Mouse (Mus musculus): ENCODE results near the gene Hes5.

Hes5 gene

DNA sequence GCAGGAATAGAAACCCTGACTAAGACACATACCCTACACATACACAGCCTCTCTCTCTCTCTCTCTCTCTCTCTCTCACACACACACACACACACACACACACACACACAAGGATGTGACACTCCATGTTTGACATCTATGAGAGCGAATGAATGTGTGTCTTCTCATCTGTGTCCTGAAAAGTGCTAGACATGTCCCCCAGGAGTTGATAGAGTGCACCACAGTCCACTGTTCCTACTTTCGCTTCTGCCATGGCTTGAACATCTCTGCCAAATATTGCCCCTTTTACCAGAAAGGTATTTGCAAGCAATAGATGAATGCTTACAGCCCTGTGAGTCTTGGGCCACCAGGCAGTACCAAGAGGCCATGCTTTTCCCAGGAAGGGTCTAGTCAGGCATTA is 20.6 kb upstream of the Hes5 start:
- in situ Hi-C loops (cut with MboI, MseI), result loop anchor here (10.0 to 25.0 kb wide), 2 partner anchors 305 to 1503 kb away; partner anchors contain the start of gene Faap20 (in 1 of the 2)

DNA sequence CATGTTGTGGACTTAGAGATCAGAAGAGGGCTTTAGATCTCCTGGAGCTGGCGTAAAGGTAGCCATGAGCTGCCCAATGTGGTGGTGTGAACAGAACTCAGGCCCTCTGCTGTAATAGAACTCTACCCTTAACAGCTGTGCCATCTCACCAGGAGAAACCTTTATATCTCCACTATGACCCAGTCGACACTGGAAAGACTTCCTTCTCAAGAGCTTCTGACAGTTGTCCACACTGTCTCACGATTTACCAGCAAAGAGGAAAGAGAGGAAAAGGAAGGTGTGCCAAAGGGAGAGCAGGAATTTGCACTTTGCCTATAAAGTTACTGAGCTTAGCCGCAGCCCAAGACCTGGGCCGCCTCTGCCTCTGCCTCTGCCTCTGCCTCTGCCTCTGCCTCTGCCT is 18.9 kb upstream of the Hes5 start:
- in situ Hi-C loops (cut with MboI, MseI), result loop anchor here (10.0 to 25.0 kb wide), 2 partner anchors 303 to 1505 kb away; partner anchors contain the start of gene Faap20 (in 1 of the 2)

DNA sequence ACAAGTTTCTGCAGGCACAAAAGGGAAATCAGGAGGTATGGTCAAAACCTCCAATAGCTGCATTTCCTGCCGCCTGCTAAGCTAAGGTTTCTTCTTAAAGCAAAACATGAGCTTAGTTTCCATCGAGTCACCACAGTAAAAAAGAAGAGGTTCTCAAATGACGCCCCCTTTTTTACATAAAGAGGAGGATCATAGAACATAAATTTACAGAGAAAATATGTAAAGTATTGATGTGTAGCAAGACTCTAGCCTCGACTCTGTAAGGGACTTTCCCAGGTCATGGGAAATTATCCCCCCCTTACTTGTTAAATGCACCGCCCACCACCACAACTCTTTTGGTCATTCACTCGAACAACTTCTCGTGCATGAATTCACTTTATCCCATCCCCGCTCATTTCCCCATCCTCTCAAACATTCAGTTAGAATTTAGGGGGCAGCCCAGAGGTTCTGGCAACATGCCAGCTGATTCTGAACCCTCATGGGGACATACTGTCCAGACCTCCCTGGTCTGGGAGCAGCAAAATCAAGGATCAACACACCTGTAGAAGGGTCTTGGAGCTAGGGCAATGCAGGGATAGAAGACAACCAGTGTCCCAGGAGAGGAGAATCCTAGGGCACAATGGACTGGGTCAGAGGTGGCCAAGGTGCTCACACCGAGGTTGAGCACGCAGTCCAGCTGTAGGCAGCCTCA is 17.9 kb upstream of the Hes5 start:
- in situ Hi-C loops (cut with MboI, MseI), result loop anchor here (10.0 to 25.0 kb wide), 2 partner anchors 302 to 1505 kb away; partner anchors contain the start of gene Faap20 (in 1 of the 2)

DNA sequence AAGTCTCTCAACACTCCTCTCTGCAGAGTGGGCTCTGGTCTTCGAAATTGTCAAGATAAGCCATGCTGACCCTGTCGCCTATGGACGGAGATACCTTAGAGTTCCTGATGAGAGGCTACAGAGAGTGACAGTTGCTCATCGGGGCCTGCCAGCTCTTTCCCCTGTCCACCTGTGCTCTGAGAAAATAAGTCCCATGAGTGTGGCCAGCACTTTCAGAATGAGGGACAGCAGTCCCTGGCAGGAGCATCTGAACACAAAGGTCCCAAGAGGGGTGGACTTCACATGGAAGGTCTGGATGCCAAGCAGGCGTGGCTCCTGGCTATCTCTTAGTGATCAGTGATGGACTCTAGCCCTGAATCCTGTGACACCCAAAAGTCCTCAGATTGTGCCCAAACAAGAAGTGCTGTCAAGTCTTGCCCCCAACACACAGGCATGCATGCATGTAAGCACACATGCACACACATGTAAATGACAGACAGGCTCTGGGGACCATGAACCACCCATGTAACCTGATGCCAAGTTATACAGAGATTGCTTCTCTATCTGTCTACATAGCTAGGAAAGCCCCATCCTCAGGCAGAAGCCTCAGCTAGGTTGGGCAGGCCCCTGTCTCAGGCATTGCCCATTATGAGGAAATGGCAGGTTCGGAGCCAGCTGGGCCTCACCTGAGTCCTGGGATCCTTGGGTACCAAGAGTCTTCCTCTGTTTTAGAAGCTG is 17.2 kb upstream of the Hes5 start:
- in situ Hi-C loops (cut with MboI, MseI), result loop anchor here (10.0 to 25.0 kb wide), 2 partner anchors 301 to 1506 kb away; partner anchors contain the start of gene Faap20 (in 1 of the 2)

- in situ Hi-C loops (cut with MboI, MseI), result loop anchor here (10.0 to 25.0 kb wide), 2 partner anchors 301 to 1507 kb away; partner anchors contain the start of gene Faap20 (in 1 of the 2)
Measured at GRCm38 (mm10) chr4:154944121-154944590, 16.6 kb upstream of the Hes5 start.

GRCm38 (mm10) chr4:154946319-154946718 is 14.4 kb upstream of the Hes5 start:
- in situ Hi-C loops (cut with MboI, MseI), result loop anchor here (10.0 to 25.0 kb wide), 2 partner anchors 298 to 1509 kb away; partner anchors contain the start of gene Faap20 (in 1 of the 2)

- in situ Hi-C loops (cut with MboI, MseI), result loop anchor here (10.0 to 25.0 kb wide), 2 partner anchors 296 to 1511 kb away; partner anchors contain the start of gene Faap20 (in 1 of the 2)
Measured at GRCm38 (mm10) chr4:154948066-154948939, 12.4 kb upstream of the Hes5 start.

- in situ Hi-C loops (cut with MboI, MseI), result loop anchor here (10.0 to 25.0 kb wide), 2 partner anchors 296 to 1512 kb away; partner anchors contain the start of gene Faap20 (in 1 of the 2)
Measured at GRCm38 (mm10) chr4:154948940-154949588, 11.7 kb upstream of the Hes5 start.

- in situ Hi-C loops (cut with MboI, MseI), result loop anchor here (10.0 to 25.0 kb wide), 2 partner anchors 295 to 1512 kb away; partner anchors contain the start of gene Faap20 (in 1 of the 2)
Measured at GRCm38 (mm10) chr4:154949589-154949982, 11.1 kb upstream of the Hes5 start.

DNA sequence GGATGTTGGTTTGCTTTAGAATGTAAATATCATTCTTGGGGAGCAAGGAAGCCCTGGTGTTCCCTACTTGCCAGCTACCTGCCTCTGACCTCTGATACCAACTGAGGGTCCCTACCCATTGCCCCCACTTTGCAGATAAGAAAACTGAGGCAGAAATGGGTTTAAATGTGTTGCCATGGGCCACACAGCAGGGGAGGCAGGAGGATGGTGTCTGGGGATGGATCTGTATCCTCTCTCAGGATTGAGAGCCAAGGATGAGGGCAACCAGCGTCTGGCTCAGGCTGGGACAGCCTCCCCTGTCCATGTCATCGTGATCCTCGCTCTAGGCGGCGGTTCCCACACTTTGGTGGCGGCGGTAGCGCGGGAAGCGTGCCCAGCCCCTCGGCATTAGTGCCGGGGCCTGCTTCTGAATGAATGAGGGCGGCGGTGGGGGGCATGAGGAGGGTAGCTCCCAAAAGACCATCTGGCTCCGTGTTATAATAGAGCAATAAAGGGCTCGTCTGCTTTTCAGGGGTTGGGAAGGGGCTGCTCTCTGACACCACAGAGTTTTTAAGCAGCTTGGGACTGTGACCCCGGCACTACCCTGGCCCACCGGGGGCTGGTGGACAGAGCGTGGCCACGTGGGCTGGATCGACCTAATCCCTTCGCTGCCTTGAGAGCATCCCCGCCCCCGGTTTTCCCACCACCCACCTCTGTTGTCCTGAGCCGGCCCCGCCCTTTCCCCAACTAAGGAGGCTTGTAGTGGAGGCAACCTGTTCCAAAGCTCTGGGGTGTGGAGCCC is 8.1 kb upstream of the Hes5 start:
- in situ Hi-C loops (cut with MboI, MseI), result loop anchor here in 1 of 2 experiments (5.0 kb wide), 1 partner anchor 75 kb away; no protein-coding TSS in a partner anchor

DNA sequence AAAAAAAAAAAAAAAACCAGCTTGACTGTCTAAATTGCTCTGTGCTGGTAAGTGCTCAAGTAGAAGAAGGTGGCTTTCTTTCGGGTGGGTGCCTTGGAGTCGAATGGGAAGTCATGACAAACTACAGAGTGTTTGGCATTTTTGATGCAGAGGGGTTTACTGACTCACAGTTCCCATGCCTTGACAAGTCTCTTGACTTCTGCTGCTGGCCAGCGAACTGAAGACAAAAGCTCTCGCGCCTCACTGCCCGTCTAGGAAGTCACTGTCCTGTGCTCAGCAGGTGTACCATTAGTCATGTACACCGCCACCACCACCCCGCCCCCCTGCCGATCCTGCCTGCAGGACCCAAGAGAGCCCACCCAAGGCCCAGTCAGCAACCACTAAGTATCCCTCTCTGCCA is 4.1 kb upstream of the Hes5 start:
- in situ Hi-C loops (cut with MboI, MseI), result no loop called here

DNA sequence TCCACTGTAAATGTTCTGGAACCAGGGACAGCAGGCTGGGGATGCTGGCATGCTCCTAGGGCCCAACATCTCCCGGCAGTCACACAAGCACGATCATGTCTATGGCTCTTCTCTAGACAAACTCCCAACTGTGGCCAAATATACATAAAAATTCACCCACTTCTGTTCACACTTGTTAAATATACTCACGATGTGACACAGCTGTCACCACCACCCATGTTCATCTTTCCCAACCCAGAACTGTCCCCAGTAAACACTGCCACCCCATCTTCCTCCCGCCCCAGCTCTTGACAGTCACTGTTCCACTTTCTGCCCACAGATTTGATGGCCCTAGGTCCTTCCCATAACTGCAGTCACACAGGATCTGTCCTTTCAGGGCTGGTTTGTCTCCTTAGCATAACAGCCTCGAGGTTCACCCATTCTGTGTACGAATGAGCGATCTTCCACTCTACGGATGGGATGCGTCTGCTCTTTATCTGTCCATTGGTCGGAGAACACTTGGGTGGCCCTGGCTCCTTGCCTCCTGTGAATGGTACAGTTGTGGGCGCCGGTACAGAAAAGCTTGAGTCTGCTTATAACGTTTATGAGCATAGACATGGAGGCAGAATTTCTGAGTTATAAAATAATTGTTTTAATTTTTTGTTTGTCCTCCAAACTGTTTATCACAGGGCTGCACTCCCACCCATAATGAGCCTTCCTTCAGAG is 3.3 kb upstream of the Hes5 start:
- in situ Hi-C loops (cut with MboI, MseI), result no loop called here

GRCm38 (mm10) chr4:154958171-154958570 is 2.6 kb upstream of the Hes5 start:
- in situ Hi-C loops (cut with MboI, MseI), result no loop called here

GRCm38 (mm10) chr4:154958621-154959020 is 2.1 kb upstream of the Hes5 start:
- in situ Hi-C loops (cut with MboI, MseI), result no loop called here

GRCm38 (mm10) chr4:154960021-154960689 is 568 bp upstream of the Hes5 start:
- in situ Hi-C loops (cut with MboI, MseI), result no loop called here

DNA sequence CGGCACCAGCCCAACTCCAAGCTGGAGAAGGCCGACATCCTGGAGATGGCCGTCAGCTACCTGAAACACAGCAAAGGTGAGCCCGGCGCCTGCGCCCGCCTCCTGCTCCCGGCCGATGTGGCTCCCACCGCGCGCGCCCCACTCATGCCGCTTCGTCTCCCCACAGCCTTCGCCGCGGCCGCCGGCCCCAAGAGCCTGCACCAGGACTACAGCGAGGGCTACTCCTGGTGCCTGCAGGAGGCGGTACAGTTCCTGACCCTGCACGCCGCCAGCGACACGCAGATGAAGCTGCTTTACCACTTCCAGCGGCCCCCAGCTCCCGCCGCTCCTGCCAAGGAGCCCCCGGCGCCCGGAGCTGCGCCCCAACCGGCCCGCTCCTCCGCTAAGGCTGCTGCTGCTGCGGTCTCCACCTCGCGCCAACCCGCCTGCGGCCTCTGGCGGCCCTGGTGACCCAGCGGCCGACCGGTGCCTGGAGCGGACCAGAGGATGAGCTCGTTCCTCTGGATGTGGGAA is 559 bp downstream of the Hes5 start:
- in situ Hi-C loops (cut with MboI, MseI), result no loop called here

- in situ Hi-C loops (cut with MboI, MseI), result no loop called here
Measured at GRCm38 (mm10) chr4:154961911-154962310, 1.2 kb downstream of the Hes5 start.

DNA sequence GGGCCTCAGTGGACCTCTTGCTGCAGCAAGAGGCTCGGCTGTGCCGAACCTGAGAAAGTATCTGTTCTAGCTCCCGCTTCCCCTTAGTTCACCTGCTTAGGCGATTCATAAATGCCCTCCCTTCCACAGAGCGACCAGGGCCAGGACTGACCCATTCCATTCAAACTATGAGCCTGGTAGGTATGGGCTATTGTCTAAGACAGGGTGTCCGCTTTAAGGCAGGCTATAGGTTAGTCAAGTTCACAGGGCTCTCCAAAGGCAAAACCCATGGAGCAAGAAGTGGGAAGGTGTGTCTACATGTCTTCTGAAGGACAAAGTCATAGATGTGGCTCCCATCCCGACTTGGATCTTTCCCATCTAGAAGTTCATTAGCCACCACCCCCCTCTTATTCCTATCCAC is 2.0 kb downstream of the Hes5 start:
- in situ Hi-C loops (cut with MboI, MseI), result no loop called here

Data from T-helper 17 cell (primary cell).